Mouse (Mus musculus): Measurements from ENCODE around the gene Lama4.

Gene Lama4

DNA sequence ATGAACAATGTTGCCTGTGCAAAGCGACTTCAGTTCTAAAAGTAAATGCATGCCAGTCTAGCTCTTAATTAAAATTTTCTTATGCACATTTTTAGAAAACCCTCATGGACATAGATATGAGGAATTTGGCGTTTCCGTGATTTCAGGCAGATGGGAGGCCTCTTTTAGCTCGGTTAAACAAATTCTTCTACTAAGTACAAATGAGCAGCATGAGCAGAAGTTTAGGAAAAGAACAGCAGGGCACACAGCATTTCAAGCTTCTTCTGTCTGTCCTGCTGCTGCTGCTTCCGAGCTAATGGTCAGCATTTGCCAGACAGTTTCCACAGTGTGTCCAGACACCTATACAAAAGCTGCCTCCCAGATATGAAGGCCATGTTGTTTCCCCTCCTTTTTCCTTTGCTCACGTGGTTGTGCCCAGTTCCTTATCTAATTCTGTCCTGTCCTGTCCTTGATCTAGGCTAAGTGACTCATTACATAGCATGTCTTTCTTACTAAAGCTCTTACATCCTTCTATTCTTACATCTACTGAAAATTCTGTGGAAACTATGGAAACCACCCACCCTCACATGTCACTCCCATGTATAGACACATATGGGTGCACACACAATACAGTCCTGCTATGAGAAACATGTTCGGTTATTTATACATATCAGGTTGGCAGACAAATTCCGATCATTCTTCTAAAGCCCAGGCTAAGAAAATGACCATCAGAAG, 84.4 kb downstream of the Lama4 start:
- no peak for DNase-seq (ENCODE audit: low spot score)

DNA sequence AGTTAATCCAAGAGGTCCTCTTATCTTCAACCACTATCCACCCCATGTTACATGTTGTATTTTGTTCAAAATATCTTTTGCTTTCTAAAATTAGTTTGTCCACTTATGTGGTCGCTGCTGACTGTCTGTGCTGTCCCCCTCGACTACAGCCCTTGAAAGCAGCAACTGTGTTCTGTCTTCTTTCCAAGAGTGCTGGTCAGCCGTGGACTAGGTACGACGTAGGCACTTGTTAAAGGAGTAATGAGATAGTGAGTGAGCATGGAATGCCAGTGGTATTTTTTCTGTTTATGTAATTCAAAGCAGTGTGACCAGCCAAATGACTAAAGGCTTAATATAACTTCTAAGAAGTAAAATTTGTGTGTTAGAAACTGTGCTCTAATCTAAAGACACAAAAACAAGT, 90.7 kb downstream of the Lama4 start:
- no peak for DNase-seq (ENCODE audit: low spot score)

DNA sequence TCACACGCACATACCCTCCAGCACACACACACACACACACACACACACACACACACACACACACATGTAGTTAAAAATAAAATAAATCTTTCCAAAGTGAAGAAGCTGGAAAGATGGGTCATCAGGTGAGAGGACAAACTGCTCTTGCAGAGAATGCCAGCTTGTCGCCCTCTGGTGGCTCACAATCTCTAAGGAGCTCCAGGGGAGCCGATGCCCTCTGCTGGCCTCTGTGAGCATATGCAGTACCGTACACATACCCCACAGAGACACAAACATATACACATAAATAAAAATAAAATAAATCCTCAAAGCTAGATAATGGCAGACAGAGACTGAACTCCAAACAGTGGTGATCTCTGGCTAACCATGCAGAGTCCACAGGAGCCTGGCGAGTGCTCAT, 99.4 kb downstream of the Lama4 start:
- DNase-seq (ENCODE audit: low spot score) = peak; percentile 40

- no peak for DNase-seq (ENCODE audit: low spot score)
These were observed 100.1 kb downstream of the Lama4 start for GRCm38 (mm10) chr10:39065449-39065848.

GRCm38 (mm10) chr10:39066061-39066460, 100.7 kb downstream of the Lama4 start:
- DNase-seq (ENCODE audit: low spot score) = no peak

DNA sequence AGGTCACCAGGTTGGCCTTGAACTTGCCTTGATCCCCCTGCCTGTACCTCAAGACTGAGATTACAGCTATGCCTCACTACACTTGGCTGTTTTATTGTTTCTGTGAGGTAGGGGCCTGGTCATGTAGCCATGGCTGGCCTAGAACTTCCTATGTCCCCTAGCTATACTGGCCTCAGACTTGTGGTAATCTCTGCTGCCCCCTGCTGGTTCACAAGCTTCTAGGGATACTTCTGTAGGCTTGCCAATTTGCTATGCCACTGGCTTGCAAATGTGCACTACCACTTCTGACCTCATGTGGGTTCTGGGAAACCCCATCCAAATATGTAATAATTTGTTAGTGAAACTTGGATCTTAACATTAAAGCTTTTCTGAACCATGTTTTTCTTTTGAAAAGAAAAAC, 101.6 kb downstream of the Lama4 start:
- peak; percentile 71 for DNase-seq (ENCODE audit: low spot score)

DNA sequence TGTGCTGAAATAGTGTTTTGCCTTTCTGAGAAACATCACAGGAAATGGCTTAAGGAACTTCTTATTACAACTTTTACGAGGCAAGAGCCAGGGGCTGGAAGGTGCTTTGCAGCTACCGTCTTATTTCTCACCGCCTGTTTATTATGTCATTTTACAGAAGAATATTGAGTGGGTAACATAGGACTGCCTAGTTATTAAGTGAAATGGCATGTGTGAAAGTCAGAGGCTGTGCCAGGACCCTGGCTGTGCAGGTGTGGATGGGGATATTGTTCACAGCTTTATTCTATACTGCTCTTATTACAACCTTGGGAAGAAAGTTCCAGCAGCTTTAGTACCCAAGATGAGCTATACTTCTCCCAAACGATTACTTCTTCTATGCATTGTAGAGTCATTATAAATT, 106.7 kb downstream of the Lama4 start:
- no peak for DNase-seq (ENCODE audit: low spot score)

DNA sequence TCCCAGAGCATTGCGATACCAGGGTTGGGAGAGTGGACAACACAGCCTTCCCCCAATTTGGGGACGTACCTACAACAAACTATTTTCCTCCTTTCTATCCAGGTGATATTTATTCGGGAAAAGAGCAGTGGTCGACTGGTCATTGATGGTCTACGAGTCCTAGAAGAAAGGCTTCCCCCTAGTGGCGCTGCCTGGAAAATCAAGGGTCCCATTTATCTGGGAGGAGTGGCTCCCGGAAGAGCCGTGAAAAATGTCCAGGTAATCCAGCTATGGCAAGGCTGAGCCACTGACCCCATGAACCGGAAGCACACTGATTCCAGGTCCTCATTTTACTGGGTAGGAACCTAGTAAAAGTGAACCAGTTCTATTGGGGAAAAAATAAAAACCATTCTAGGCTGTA, 131.7 kb downstream of the Lama4 start:
- DNase-seq (ENCODE audit: low spot score) = peak; percentile 75

DNA sequence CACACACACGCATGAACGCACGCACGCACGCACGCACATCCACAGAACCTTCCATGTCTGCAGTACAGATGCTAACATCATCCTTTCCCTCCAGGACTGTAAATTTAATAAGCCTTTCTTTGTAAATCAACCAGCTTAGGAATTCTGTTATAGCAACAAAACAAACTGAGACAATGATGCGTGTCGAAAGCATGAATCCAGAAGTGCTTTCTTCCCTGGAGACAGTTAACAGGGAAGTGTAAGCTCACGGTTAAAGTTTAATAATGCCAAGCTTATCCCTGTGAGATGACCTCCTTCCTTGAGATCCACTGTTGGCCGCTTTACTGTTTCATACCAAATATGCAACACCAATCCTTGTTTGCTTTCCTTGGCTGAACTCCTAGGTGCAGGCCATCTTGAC, 133.4 kb downstream of the Lama4 start:
- DNase-seq (ENCODE audit: low spot score) = no peak

GRCm38 (mm10) chr10:39104803-39105449, 139.6 kb downstream of the Lama4 start:
- DNase-seq (ENCODE audit: low spot score) = no peak

DNA sequence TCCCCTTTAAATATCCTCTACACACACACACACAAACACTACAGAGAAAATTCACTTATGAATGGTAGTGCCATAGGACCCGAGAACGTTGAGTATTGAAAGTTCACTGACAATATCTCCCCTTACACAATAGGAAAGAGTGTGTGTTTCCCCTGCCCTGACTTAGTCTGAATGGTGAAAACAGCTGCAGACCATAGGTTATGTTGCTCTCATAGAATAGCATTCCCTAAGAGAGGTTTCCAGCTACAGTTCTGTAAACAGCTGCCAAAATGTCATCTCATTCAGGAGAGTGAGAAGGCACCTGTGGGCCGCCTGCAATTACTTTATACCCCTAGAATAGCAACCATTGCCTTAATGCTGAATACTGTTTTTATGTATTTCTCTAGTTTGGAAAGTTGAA, 141.1 kb downstream of the Lama4 start:
- no peak for DNase-seq (ENCODE audit: low spot score)

- DNase-seq (ENCODE audit: low spot score) = no peak
These were observed 141.6 kb downstream of the Lama4 start for GRCm38 (mm10) chr10:39106935-39107334.

DNA sequence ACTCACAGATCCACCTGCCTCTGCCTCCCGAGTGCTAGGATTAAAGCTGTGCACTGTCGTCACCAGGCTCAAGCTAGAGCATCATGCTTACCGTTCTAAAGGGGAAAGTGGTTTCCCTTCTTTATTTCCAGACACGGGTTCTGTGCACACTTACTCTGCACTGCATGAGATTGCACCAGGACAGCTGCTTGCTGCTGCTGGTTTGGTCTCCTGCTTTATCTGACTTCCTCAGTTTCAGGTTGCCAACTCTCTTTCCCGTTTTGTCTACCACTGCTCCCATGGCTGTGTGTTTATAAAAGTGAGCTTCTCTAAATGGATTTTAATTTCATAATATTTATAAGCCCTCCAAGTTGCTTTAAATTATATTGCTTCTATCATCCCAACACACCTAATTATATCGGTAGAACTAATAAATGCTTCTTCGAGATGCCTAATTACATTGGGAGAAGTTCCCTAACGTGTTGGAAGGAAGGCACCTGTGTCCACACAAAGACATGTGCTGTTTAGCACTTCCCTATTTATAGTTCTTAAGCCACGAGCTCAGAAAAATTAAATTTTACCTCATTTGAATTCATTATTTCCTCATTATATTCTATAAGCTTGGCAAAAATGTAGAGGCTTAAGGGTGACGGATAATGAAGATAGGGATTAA, 143.6 kb downstream of the Lama4 start:
- DNase-seq (ENCODE audit: low spot score) = no peak

- no peak for DNase-seq (ENCODE audit: low spot score)
These were observed 144.2 kb downstream of the Lama4 start for GRCm38 (mm10) chr10:39109489-39109874.

DNA sequence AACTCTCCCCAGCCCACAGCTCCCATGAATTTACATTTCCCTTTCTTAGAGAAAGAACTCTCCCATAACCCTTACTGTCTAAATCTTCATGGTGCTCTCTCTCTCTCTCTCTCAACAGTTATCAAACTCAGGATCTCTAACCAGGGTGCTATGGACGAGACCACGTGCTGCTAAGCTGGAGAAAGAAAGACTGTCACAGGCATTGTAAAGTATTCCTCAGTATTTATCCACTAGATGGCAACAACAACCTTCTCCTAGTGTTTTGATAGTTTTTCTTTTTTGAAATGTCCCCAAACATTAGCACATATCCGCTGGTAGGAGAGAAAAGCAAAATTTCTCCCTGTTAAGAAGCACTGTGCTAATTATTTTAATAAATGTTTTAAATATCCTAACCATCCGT, 156.1 kb downstream of the Lama4 start:
- peak; percentile 8 for DNase-seq (ENCODE audit: low spot score)

- peak; percentile 94 for DNase-seq (ENCODE audit: low spot score)
These were observed 168.4 kb downstream of the Lama4 start, which contains the start of the genes Fam229b and Tube1 for GRCm38 (mm10) chr10:39133462-39134310. Gene Fam229b, minus strand, starts transcription at chr10:39133914. Gene Tube1, plus strand, starts transcription at chr10:39133976.

DNA sequence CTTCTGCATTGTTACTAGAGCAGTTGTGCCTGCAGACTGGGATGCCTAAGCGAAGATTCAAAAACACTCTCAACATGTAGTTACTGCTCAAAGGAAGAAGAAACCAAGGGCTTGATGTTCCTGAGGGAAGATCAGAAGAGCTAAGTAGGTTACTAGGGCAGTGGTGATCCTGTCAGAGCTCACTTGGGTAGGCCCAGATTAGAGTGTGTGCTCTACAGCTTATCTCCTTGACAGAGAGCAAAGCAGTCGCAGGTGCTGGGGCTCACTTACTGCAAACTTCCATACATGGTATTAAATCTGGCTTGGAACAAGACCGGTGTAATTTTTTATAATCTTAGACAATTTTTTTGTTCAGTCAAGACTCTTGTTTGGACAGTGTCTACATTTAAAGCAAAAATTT, 172.5 kb downstream of the Lama4 start:
- no peak for DNase-seq (ENCODE audit: low spot score)

DNA sequence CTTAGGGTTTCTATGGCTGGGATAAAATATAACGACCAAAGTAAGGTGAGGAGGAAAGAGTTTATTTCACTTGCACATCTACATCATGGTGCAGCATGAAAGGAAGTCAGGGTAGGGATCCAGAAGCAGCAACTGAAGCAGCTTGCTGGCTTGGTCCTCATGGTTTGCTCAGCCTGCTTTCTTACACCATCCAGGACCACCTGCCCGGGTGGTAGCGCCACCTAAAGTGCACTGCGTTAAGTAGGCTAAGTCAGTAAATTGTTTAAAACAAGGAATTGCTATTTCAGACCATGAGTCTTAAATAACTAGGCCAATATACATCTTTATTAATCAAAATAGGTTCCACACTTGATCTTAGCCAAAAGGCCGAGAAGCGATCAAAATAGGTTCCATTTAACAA, 173.4 kb downstream of the Lama4 start:
- DNase-seq (ENCODE audit: low spot score) = no peak

DNA sequence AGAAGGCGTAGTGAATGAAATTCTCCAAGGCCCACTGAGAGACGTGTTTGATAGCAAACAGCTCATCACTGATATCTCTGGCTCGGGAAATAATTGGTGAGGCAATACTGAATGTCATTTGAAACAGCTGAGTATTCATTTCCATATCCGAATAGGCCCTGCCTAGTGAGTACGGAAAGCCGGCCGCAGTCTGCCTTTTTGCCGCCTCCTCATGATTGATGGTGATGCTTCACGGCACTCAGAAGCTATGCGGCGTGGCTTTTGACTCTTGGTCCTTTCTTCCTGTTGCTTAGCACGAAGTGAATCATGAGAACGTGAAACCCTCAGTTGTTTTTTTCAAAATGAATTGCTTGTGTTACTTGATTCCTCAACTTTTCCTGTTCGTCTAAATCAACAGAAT, 175.5 kb downstream of the Lama4 start:
- DNase-seq (ENCODE audit: low spot score) = no peak

DNA sequence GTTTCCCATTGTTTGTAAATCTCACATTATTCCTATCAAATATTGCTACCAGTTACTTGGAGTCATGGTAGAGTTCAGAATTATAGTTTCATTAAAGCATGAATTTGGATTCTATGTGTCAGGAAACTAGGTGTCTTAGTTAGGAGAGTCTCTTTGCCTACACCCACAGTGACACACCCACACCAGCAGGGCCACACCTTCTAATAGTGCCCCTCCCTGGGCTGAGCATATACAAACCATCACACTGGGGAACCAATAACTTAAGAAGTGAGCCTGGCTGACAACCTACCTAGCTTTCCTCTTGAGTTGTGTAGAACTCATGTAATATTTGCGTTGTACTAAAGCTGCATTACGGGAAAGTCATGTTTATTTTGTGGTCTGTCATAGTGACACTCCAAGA, 176.1 kb downstream of the Lama4 start:
- no peak for DNase-seq (ENCODE audit: low spot score)

DNA sequence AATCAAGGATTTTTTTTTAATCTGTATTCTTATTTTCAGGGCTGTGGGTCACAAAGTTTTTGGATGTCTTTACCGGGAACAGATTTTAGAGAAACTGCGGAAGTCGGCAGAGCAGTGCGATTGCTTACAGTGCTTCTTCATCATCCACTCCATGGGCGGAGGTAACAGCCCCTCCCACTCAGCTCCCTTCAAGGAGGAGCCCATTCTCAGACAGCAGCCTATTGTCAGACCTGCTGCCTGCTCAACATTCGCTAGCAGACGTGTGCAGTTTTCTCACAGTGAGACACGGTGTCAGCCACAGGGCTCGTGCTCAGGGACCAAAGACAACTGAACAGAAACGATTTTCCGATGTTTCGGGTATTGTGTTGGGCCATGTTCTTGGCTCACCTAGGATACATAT, 176.9 kb downstream of the Lama4 start:
- DNase-seq (ENCODE audit: low spot score) = no peak

- DNase-seq (ENCODE audit: low spot score) = no peak
These were observed 191.4 kb downstream of the Lama4 start for GRCm38 (mm10) chr10:39156719-39157118.
